Mouse (Mus musculus) small intestine, adult 2 months (tissue): Measurements from ENCODE around the gene Cdkn2d.

ENCODE experiments used
- CTCF ChIP-seq: fragments of 200-500 bp; IDR thresholded peaks from 2 replicates; pipeline ENCODE4 v1.5.1; 2012; ENCODE audit warnings: low read depth, mild to moderate bottlenecking, control low read depth, inconsistent platforms, low read length, moderate library complexity, mixed read lengths; ENCODE audit not compliant: insufficient replicate concordance, insufficient read length; ENCODE audit errors: extremely low read depth
- POLR2A ChIP-seq: fragments of 200-500 bp; IDR thresholded peaks from 2 replicates; pipeline ENCODE4 v1.6.1; 2012; ENCODE audit warnings: low read depth, mild to moderate bottlenecking, control low read depth, inconsistent platforms, low read length, moderate library complexity

- TF ChIP-seq POLR2A (no peak), CTCF (no peak)
These were observed 7.6 kb downstream of the Cdkn2d start for GRCm38 (mm10) chr9:21283591-21283990.
